In genomic region chr2:24382456-24383230, GRCm38 (mm10) we compare ENCODE assay signal across 25 mouse cellular contexts. TPM values are rescaled to one million over a fixed set of nuclear protein-coding genes. Genes with fewer than 3 reads are reported as not detected.
DNase-seq lines count a peak whose midpoint lies in the region; ATAC-seq and TF ChIP-seq lines count a peak whose summit lies in the region.
"Had no signal": no experiment of that assay in that cellular context is flagged by ENCODE, and none has a peak within 500 bp of the region (broad histone marks: within the 10 kb centered on the region; RNA-seq: fewer than 3 reads in every experiment).

No protein-coding gene starts in this region.

- H3K4me3 ChIP-seq in liver, embryonic 11.5 days (ENCODE audit: low read depth, low read length) = no peak overlapping the region
- H3K4me3 ChIP-seq in liver, embryonic 12.5 days = no peak overlapping the region
- H3K4me3 ChIP-seq in CH12.LX (replicated peaks in 1 of 3; ENCODE audit: low read depth in 2 of 3, low read length in 2 of 3, poor library complexity in 1 of 3) = no peak overlapping the region
- no peak overlapping the region for H3K4me3 ChIP-seq in limb, embryonic 10.5 days
- no peak overlapping the region for H3K4me3 ChIP-seq in hindbrain, embryonic 14.5 days (replicated peaks; ENCODE audit: low read length)
- H3K4me3 ChIP-seq: embryonic facial prominence, embryonic 15.5 days; forebrain, embryonic 10.5 days; hindbrain, embryonic 15.5 days; limb, embryonic 13.5 days; midbrain, embryonic 10.5 days had no signal

- ATAC-seq in liver, embryonic 11.5 days (replicated peaks; ENCODE audit: low FRiP score) = no peak
- ATAC-seq in liver, embryonic 12.5 days = no peak
- ATAC-seq in hindbrain, embryonic 14.5 days (ENCODE audit: low FRiP score) = no peak
- no peak for ATAC-seq in erythroblast, adult 5-6 weeks (replicated peaks; ENCODE audit: low FRiP score, poor library complexity, severe bottlenecking)

- no peak for TF ChIP-seq EP300 in CH12.LX (IDR thresholded peaks at IDR 0.05; ENCODE audit: low read length)

- DNase-seq in liver, embryonic 11.5 days (ENCODE audit: low spot score) = peak; percentile 28
- no peak for DNase-seq in CH12.LX (ENCODE audit: extremely low read depth)
- peak; percentile 8 for DNase-seq in limb, embryonic 10.5 days (ENCODE audit: low spot score)
- DNase-seq in thymus, postnatal 10 days (ENCODE audit: low spot score in 2 of 2) = peak; percentile 31 to 32
- DNase-seq in hindbrain, embryonic 14.5 days (ENCODE audit: low spot score) = no peak
- DNase-seq in right cerebral cortex, postnatal 4 days = no peak
- DNase-seq: adrenal gland, postnatal 14 days; cerebellum, adult 11 months; cerebellum, postnatal 25 days; embryo, embryonic 11 days; gastrocnemius, postnatal 10 days; heart, postnatal 10 days; kidney, adult 11 months; lung, adult 18-20 months had no signal

- no peak for TF ChIP-seq POLR2A in CH12.LX (IDR thresholded peaks at IDR 0.05; ENCODE audit: low read depth, low read length)

- H3K9me3 ChIP-seq in liver, embryonic 11.5 days (ENCODE audit: control insufficient read depth, low read length) = no peaks in the 10 kb centered on the region
- no peaks in the 10 kb centered on the region for H3K9me3 ChIP-seq in liver, embryonic 12.5 days (replicated peaks)
- H3K9me3 ChIP-seq in CH12.LX (replicated peaks; ENCODE audit: low read length) = no peaks in the 10 kb centered on the region
- H3K9me3 ChIP-seq in limb, embryonic 10.5 days (replicated peaks) = no peaks in the 10 kb centered on the region
- H3K9me3 ChIP-seq in hindbrain, embryonic 14.5 days (ENCODE audit: control insufficient read depth, low read length) = no peaks in the 10 kb centered on the region
- H3K9me3 ChIP-seq: embryonic facial prominence, embryonic 15.5 days; forebrain, embryonic 10.5 days; hindbrain, embryonic 15.5 days; limb, embryonic 13.5 days; midbrain, embryonic 10.5 days had no signal

- WGBS in liver, embryonic 11.5 days = 57% methylated on average over 9 of the region's 9 CpGs
- WGBS in liver, embryonic 12.5 days (ENCODE audit: insufficient replicate concordance) = 47% methylated on average over 9 of the region's 9 CpGs
- 75% methylated on average over 9 of the region's 9 CpGs for whole genome bisulfite sequencing in limb, embryonic 10.5 days
- WGBS in hindbrain, embryonic 14.5 days = 78% methylated on average over 9 of the region's 9 CpGs

- no peak overlapping the region for H3K9ac ChIP-seq in liver, embryonic 11.5 days (ENCODE audit: low read depth, low read length)
- H3K9ac ChIP-seq in liver, embryonic 12.5 days = no peak overlapping the region
- H3K9ac ChIP-seq in CH12.LX (ENCODE audit: insufficient read depth, low read depth) = no peak overlapping the region
- no peak overlapping the region for H3K9ac ChIP-seq in hindbrain, embryonic 14.5 days
- H3K9ac ChIP-seq: embryonic facial prominence, embryonic 15.5 days; hindbrain, embryonic 15.5 days; limb, embryonic 13.5 days had no signal

- no peaks in the 10 kb centered on the region for H3K27me3 ChIP-seq in liver, embryonic 11.5 days (replicated peaks; ENCODE audit: control insufficient read depth, insufficient read depth, low read length)
- H3K27me3 ChIP-seq in liver, embryonic 12.5 days (replicated peaks) = no peaks in the 10 kb centered on the region
- no peaks in the 10 kb centered on the region for H3K27me3 ChIP-seq in CH12.LX (replicated peaks)
- H3K27me3 ChIP-seq in limb, embryonic 10.5 days (ENCODE audit: low read depth, poor library complexity, severe bottlenecking) = no peaks in the 10 kb centered on the region
- H3K27me3 ChIP-seq in hindbrain, embryonic 14.5 days (ENCODE audit: control insufficient read depth, insufficient read depth, low read length) = no peaks in the 10 kb centered on the region
- H3K27me3 ChIP-seq: embryonic facial prominence, embryonic 15.5 days; hindbrain, embryonic 15.5 days; limb, embryonic 13.5 days had no signal

- H3K27ac ChIP-seq in liver, embryonic 11.5 days (ENCODE audit: low read depth, low read length) = no peak overlapping the region
- H3K27ac ChIP-seq in liver, embryonic 12.5 days = no peak overlapping the region
- no peak overlapping the region for H3K27ac ChIP-seq in CH12.LX (ENCODE audit: insufficient read depth, low read depth)
- H3K27ac ChIP-seq in limb, embryonic 10.5 days = no peak overlapping the region
- no peak overlapping the region for H3K27ac ChIP-seq in hindbrain, embryonic 14.5 days
- H3K27ac ChIP-seq: embryonic facial prominence, embryonic 15.5 days; forebrain, embryonic 10.5 days; hindbrain, embryonic 15.5 days; kidney, postnatal 0 days; limb, embryonic 13.5 days; midbrain, embryonic 10.5 days had no signal

- no peak for TF ChIP-seq CTCF in CH12.LX (conservative IDR thresholded peaks at IDR 0.05 in 1 of 2, IDR thresholded peaks at IDR 0.05 in 1 of 2; ENCODE audit: low read depth in 2 of 2, low read length in 2 of 2)

- peaks cover 21% of the 10 kb centered on the region for H3K79me2 ChIP-seq in CH12.LX (replicated peaks; ENCODE audit: control insufficient read depth, extremely low read depth, insufficient read depth, poor library complexity, severe bottlenecking)

- no peaks in the 10 kb centered on the region for H3K36me3 ChIP-seq in liver, embryonic 11.5 days (ENCODE audit: control insufficient read depth, insufficient read depth, low read length)
- H3K36me3 ChIP-seq in liver, embryonic 12.5 days = no peaks in the 10 kb centered on the region
- peaks cover 0 to 9% of the 10 kb centered on the region in 2 experiments for H3K36me3 ChIP-seq in CH12.LX (replicated peaks in 1 of 2; ENCODE audit: control insufficient read depth in 1 of 2, insufficient read depth in 1 of 2, low read length in 1 of 2)
- H3K36me3 ChIP-seq in limb, embryonic 10.5 days = no peaks in the 10 kb centered on the region
- H3K36me3 ChIP-seq in hindbrain, embryonic 14.5 days (replicated peaks; ENCODE audit: control insufficient read depth, insufficient read depth) = no peaks in the 10 kb centered on the region
- H3K36me3 ChIP-seq: embryonic facial prominence, embryonic 15.5 days; forebrain, embryonic 10.5 days; hindbrain, embryonic 15.5 days; limb, embryonic 13.5 days; midbrain, embryonic 10.5 days had no signal

- dilution Hi-C loops in CH12.LX (cut with MboI; ENCODE audit: extremely low pct_ligation_motif_present, extremely low pct_unique_long_range_greater_than_20kb, low sequenced_read_pairs) = no loop called here

- TF ChIP-seq RAD21 in CH12.LX (IDR thresholded peaks at IDR 0.05; ENCODE audit: low read depth, low read length) = no peak

- no peak overlapping the region for H3K4me2 ChIP-seq in liver, embryonic 11.5 days
- H3K4me2 ChIP-seq in liver, embryonic 12.5 days = no peak overlapping the region
- H3K4me2 ChIP-seq in CH12.LX (ENCODE audit: insufficient read depth, low read depth, poor library complexity, severe bottlenecking) = no peak overlapping the region
- no peak overlapping the region for H3K4me2 ChIP-seq in hindbrain, embryonic 14.5 days (replicated peaks)
- H3K4me2 ChIP-seq: embryonic facial prominence, embryonic 15.5 days; hindbrain, embryonic 15.5 days; limb, embryonic 13.5 days had no signal

- H3K4me1 ChIP-seq in liver, embryonic 11.5 days (replicated peaks; ENCODE audit: control insufficient read depth, insufficient read depth, low read length) = peaks cover 16% of the 10 kb centered on the region
- peaks cover 71% of the 10 kb centered on the region for H3K4me1 ChIP-seq in liver, embryonic 12.5 days
- peaks cover 18 to 34% of the 10 kb centered on the region in 2 experiments for H3K4me1 ChIP-seq in CH12.LX (ENCODE audit: control insufficient read depth in 1 of 2, insufficient read depth in 2 of 2)
- H3K4me1 ChIP-seq in limb, embryonic 10.5 days = peaks cover 10% of the 10 kb centered on the region; the same call in 1 of the 2 replicates
- no peaks in the 10 kb centered on the region for H3K4me1 ChIP-seq in hindbrain, embryonic 14.5 days (replicated peaks; ENCODE audit: control insufficient read depth, insufficient read depth, low read length)
- H3K4me1 ChIP-seq: forebrain, embryonic 10.5 days; hindbrain, embryonic 15.5 days; midbrain, embryonic 10.5 days had no signal

- in situ Hi-C loops in CH12.LX (cut with MboI; ENCODE audit: low pct_ligation_motif_present, low pct_unique_long_range_greater_than_20kb, low sequenced_read_pairs) = no loop called here

TF ChIP-seq in CH12.LX, 34 proteins besides CTCF, POLR2A, EP300 and RAD21:
- TF ChIP-seq ELF1 (IDR thresholded peaks at IDR 0.05; ENCODE audit: low read depth, low read length) = peak; percentile 36; the same call in 1 of the 2 replicates
- no peak for TF ChIP-seq NELFE (IDR thresholded peaks at IDR 0.05; ENCODE audit: low read depth, low read length)

RNA-seq across cellular contexts. Expression of gene Psd4, which starts 15.3 kb away (rescaled TPM):
- polyA plus RNA-seq in liver, embryonic 11.5 days (2014; fragmentation: Nextera tagmentation; extraction: Ambion mirVana) = 13.1 and 17.3 TPM in 2 replicates
- 13.1 and 13.2 TPM in 2 replicates for polyA plus RNA-seq in liver, embryonic 12.5 days (2016; fragmentation: Nextera tagmentation; extraction: Ambion mirVana)
- 55.0 and 60.4 TPM in 2 replicates for total RNA-seq in CH12.LX (2012; rRNA removed)
- total RNA-seq in CH12.LX (2014; rRNA removed) = 53.0 and 54.8 TPM in 2 replicates
- polyA plus RNA-seq in CH12.LX (2012; ENCODE audit: insufficient read length, low read depth) = 62.6 and 66.8 TPM in 2 replicates
- polyA plus RNA-seq in limb, embryonic 10.5 days (2016; fragmentation: Nextera tagmentation; extraction: Ambion mirVana) = 0.43 and 0.59 TPM in 2 replicates
- 0.44 and 1.4 TPM in 2 replicates for polyA plus RNA-seq in hindbrain, embryonic 14.5 days (2014; fragmentation: Nextera tagmentation; extraction: Ambion mirVana)
- 5.6 and 8.4 TPM in 2 replicates for total RNA-seq in erythroblast, adult 5-6 weeks (2015; ENCODE audit: low replicate concordance)
- 15.3 and 26.3 TPM in 2 replicates for total RNA-seq in erythroblast, adult 5-6 weeks (2017; ENCODE audit: low replicate concordance)
- total RNA-seq: MEL had no signal

RNA-seq across cellular contexts. Expression of gene Il1rn, which starts 46.0 kb away (rescaled TPM):
- polyA plus RNA-seq in liver, embryonic 11.5 days (2014; fragmentation: Nextera tagmentation; extraction: Ambion mirVana) = 0.17 and 0.34 TPM in 2 replicates
- 0.54 and 1.0 TPM in 2 replicates for polyA plus RNA-seq in liver, embryonic 12.5 days (2016; fragmentation: Nextera tagmentation; extraction: Ambion mirVana)
- total RNA-seq in CH12.LX (2012; rRNA removed) = 0.21 and 0.98 TPM in 2 replicates
- total RNA-seq in CH12.LX (2014; rRNA removed) = 0.54 and 0.71 TPM in 2 replicates
- polyA plus RNA-seq in CH12.LX (2012; ENCODE audit: insufficient read length, low read depth) = 0.37 and 0.44 TPM in 2 replicates
- 0.95 TPM in 1 of 2 replicates, not detected in the other for polyA plus RNA-seq in limb, embryonic 10.5 days (2016; fragmentation: Nextera tagmentation; extraction: Ambion mirVana)
- polyA plus RNA-seq in hindbrain, embryonic 14.5 days (2014; fragmentation: Nextera tagmentation; extraction: Ambion mirVana) = not detected in 2 replicates
- 10.7 and 15.4 TPM in 2 replicates for total RNA-seq in erythroblast, adult 5-6 weeks (2015; ENCODE audit: low replicate concordance)
- 3.9 and 8.9 TPM in 2 replicates for total RNA-seq in erythroblast, adult 5-6 weeks (2017; ENCODE audit: low replicate concordance)
- total RNA-seq: layer of hippocampus, postnatal 14 days; MEL had no signal
- polyA plus RNA-seq: forebrain, embryonic 10.5 days; hindbrain, embryonic 15.5 days; midbrain, embryonic 10.5 days; neural tube, embryonic 11.5 days had no signal

Comparison
In these comparisons a context has a peak if more than half of its experiments do, and no peak if none do; other contexts are left out.
1. DNase-seq: peak in liver, embryonic 11.5 days (single experiment), limb, embryonic 10.5 days (single experiment) and thymus, postnatal 10 days (2 of 2); none in CH12.LX (single experiment), hindbrain, embryonic 14.5 days (single experiment) and right cerebral cortex, postnatal 4 days (single experiment).